Mouse (Mus musculus) cerebellum, adult 18-20 months (tissue): ENCODE measurements around the gene Tango6.

ENCODE experiments used
- DNase-seq, 2 experiments: peaks; one replicate each; pipeline ENCODE4 v3.0.0; 2021

Gene Tango6

GRCm38 (mm10) chr8:106701360-106701759 lies 18.5 kb downstream of the Tango6 start:
- DNase-seq, result no peak

GRCm38 (mm10) chr8:106704199-106704900 lies 21.5 kb downstream of the Tango6 start:
- DNase-seq, result no peak

GRCm38 (mm10) chr8:106704901-106705321 lies 22.0 kb downstream of the Tango6 start:
- DNase-seq, result no peak

GRCm38 (mm10) chr8:106706194-106706593 lies 23.3 kb downstream of the Tango6 start:
- DNase-seq, result no peak

GRCm38 (mm10) chr8:106710002-106710401 lies 27.1 kb downstream of the Tango6 start:
- no peak for DNase-seq

- no peak for DNase-seq
These were observed 29.6 kb downstream of the Tango6 start for GRCm38 (mm10) chr8:106712487-106712886.

- no peak for DNase-seq
These were observed 31.4 kb downstream of the Tango6 start for GRCm38 (mm10) chr8:106714297-106714696.

- DNase-seq, result peak; percentile 81 to 84
These were observed 35.2 kb downstream of the Tango6 start for GRCm38 (mm10) chr8:106718091-106718500.

- no peak for DNase-seq
These were observed 38.1 kb downstream of the Tango6 start for GRCm38 (mm10) chr8:106720921-106721320.

GRCm38 (mm10) chr8:106722453-106722852 lies 39.6 kb downstream of the Tango6 start:
- DNase-seq, result no peak

- no peak for DNase-seq
These were observed 41.1 kb downstream of the Tango6 start for GRCm38 (mm10) chr8:106723921-106724320.

- no peak for DNase-seq
These were observed 43.7 kb downstream of the Tango6 start for GRCm38 (mm10) chr8:106726551-106726950.

- DNase-seq, result no peak
These were observed 44.5 kb downstream of the Tango6 start for GRCm38 (mm10) chr8:106727241-106727835.

- DNase-seq, result no peak
These were observed 45.0 kb downstream of the Tango6 start for GRCm38 (mm10) chr8:106727889-106728288.

GRCm38 (mm10) chr8:106732921-106733320 lies 50.1 kb downstream of the Tango6 start:
- no peak for DNase-seq

GRCm38 (mm10) chr8:106733703-106734102 lies 50.8 kb downstream of the Tango6 start:
- no peak for DNase-seq

- no peak for DNase-seq
These were observed 51.4 kb downstream of the Tango6 start for GRCm38 (mm10) chr8:106734222-106734621.

GRCm38 (mm10) chr8:106736861-106737662 lies 54.2 kb downstream of the Tango6 start:
- DNase-seq, result no peak

- DNase-seq, result no peak
These were observed 55.0 kb downstream of the Tango6 start for GRCm38 (mm10) chr8:106737846-106738245.

- no peak for DNase-seq
These were observed 59.5 kb downstream of the Tango6 start for GRCm38 (mm10) chr8:106742321-106742720.

GRCm38 (mm10) chr8:106743361-106743760 lies 60.5 kb downstream of the Tango6 start:
- DNase-seq, result no peak

GRCm38 (mm10) chr8:106753436-106753835 lies 70.6 kb downstream of the Tango6 start:
- DNase-seq, result no peak

GRCm38 (mm10) chr8:106761317-106761716 lies 78.4 kb downstream of the Tango6 start:
- no peak for DNase-seq
